Mouse (Mus musculus): Measurements from ENCODE around the gene Rab11a.
"Not testable (repeated sequence)": the region's sequence is repeated elsewhere in the genome, so short reads cannot be mapped to it uniquely, and the experiment has no call there.

Rab11a gene

DNA sequence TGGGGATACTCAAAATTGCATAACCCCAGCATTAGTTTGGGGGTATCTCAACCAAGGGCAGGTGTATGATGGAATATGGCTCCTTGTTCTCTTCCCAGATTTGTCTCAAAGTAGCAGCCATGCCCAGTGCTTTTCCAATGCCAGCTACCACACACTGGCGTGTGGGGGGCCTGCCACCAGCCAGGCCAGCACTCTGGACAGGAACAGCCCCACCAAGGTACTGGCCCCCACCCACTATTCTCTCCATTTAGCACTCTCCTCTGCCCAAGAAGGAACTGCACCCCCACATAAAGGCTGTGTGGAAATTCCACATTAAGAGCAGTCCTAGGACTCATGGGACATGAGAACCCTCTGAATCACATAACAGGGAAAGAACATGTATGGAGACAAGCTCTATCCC, 42.3 kb downstream of the Rab11a start:
- no peak for DNase-seq (ENCODE audit: low read depth, low spot score)

GRCm38 (mm10) chr9:64693094-64693493, 44.5 kb downstream of the Rab11a start:
- DNase-seq (ENCODE audit: low read depth, low spot score), result peak; percentile 24

DNA sequence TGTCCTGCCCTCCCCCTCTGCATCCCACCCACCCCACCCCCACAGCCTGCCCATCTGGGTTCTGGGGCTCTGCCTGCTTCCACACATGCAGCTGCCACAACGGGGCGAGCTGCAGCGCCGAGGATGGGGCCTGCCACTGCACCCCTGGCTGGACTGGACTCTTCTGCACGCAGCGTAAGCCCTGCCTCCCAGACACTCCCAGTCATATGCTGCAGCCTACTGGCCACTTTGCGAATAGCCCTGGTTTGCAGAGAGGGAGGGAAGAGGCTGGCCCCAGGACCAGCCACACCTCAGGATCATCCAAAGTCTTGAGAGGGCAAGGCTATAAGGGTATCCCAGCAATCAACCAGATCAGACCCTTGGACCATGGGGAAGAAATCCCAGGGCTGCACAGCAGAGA, 46.4 kb downstream of the Rab11a start:
- DNase-seq (ENCODE audit: low read depth, low spot score), result peak; percentile 73

DNA sequence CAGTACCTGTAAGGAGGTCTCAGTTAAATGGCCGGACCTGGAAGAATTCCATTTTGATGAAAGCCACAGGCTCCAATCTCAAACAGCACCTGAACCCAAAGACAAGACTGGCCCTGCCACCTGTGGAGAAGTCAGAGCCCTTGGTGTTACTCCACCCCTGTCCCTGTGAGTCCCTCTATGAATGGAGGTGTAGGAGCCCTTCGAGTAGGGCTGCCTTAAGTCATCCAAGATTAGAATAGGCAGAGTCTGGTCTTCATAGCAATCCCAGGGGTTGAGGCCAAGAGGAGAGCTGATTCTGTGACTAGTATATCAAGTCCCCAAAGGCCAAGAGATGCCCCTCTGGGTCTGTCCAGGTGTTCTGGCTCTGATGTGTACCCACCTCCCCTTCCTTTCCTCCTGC, 46.8 kb downstream of the Rab11a start:
- no peak for DNase-seq (ENCODE audit: low read depth, low spot score)

DNA sequence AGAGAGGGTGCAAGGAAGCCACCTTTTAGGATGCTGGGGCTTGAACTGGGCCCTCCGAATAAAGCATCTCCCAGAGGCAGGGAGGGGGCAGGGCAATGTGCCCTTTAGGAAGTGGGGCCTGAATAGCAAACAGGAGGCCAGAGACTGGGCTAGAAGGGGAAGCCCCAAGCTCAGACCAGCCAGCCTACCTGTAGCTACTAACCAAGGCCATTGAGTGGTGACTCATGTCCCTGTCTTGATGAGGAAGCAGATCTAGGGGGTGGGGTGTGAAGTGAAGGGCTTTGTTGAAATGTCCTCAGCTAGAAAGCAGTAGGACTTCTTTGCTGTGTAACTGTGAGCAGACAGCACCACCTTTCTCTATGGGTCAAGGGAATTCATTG, 49.6 kb downstream of the Rab11a start:
- no peak for DNase-seq (ENCODE audit: low read depth, low spot score)

DNA sequence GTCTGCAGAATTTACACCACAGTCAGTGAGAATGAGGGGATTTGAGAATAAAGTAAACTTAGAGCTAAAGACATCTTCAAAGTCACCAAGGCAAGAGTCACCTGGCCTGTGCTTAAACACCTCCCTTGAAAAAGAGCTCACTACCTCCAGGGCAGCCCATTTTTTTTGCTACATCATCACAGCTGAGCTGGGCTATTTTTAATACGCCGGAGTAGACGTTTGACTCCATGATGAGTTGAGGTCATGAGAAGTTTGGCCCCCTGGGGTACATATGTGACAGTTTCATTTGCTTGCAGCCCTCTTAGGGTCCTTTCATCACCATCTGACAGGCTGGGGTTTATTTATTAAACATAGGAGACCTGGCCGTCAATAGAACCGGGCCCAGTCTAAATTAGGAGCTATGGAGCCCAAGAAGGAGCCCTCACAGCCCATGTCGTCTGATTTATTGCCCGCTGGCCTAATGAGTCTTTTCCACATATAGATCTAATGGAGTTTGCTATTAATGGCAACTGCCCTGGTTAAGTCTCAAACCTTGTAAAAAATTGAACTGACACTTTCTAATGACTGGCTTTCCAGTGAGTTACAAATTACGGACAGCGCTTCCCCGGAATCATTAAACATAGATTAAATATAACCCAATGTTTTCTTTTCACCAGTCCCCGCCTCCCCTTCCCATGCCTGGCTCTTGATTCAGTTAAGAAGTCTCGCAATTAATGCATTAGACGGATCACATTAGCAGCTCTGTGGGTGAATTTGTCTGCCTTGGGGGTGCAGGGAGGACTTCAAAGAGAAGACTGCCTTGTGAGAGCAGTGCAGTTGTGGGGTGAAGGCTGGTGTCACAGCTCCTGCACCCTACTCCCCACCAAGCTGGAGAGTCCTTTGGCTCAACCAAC, 50.2 kb downstream of the Rab11a start:
- DNase-seq (ENCODE audit: low read depth, low spot score), result peak; percentile 60

DNA sequence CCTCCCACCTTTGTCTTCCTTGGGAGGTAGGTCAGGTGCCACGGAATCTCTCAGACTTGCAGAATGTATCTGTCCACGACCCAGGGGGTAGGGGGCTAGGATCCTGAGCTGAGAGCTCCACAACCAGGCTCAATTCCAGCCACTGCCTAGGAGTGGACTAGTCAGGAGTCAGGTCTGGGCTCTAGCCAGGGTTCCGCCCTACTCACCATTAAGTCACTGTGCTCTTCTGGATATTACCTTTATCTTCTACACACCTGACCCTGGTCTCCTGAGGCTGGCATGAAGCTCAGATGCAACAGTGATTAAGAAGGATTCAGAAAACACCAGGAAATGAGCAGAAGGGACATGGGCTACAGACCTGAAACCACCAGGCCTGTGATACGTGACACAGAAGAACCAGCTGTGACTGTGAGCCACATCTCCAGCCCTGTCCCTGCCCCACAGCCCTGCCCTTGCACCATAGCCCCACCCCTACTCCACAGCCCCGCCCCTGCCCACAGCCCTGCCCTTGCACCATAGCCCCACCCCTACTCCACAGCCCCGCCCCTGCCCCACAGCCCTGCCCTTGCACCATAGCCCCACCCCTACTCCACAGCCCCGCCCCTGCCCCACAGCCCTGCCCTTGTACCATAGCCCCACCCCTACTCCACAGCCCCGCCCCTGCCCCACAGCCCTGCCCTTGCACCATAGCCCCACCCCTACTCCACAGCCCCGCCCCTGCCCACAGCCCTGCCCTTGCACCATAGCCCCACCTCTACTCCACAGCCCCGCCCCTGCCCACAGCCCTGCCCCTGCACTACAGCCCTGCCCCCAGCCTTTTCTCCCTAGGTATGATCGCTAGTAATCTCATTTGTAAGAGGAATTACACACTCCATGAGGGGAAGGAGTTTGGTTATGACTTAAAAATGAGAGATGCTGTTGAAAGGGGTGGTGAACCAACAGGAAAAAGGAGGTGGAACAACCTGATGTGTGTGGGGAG, 65.9 kb downstream of the Rab11a start:
- not testable (repeated sequence) for DNase-seq (ENCODE audit: low read depth, low spot score)

- no peak for DNase-seq (ENCODE audit: low read depth, low spot score)
Observed at GRCm38 (mm10) chr9:64668001-64668400, 69.6 kb downstream of the Rab11a start.

- DNase-seq (ENCODE audit: low read depth, low spot score), result peak; percentile 73
Observed at GRCm38 (mm10) chr9:64667513-64667912, 70.0 kb downstream of the Rab11a start.

- DNase-seq (ENCODE audit: low read depth, low spot score), result peak; percentile 78
Observed at GRCm38 (mm10) chr9:64666549-64666948, 71.0 kb downstream of the Rab11a start.
